Mouse (Mus musculus): ENCODE measurements around the gene Csad.

DNA sequence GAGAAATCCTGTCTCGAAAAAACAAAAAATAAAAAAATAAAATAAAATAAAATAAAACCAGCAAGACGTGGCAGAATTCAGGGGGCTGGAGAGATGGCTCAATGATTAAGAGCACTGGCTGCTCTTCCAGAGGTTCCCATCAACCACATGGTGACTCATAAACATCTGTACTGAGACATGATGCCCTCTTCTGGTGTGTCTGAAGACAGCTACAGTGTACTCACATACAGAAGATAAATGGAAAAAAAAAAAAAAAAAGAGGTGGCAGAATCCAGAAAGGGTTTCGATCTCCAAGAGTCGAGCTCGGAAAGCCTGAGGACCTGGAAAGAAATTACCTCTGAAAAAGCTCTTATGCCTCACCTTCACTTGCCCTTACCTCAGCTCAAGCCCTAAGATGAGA lies 63.4 kb downstream of the Csad start:
- TF ChIP-seq POLR2A (IDR thresholded peaks at IDR 0.05; ENCODE audit: control insufficient read depth, extremely low read depth, insufficient read depth, low read length, poor library complexity) = no peak
- no peak for TF ChIP-seq CTCF (IDR thresholded peaks at IDR 0.05; ENCODE audit: borderline replicate concordance, control insufficient read depth, extremely low read depth, insufficient read depth, low read length, poor library complexity)

Measured in thymus, adult 2 months (tissue).